Mouse (Mus musculus) granulocyte monocyte progenitor cell, adult 5-6 weeks (primary cell): ENCODE data around the gene Pde7b. TPM values are rescaled to one million over a fixed set of nuclear protein-coding genes. Genes with fewer than 3 reads are reported as not detected.
"Not testable (repeated sequence)": the region's sequence is repeated elsewhere in the genome, so short reads cannot be mapped to it uniquely, and the experiment has no call there.

Experiments
- ATAC-seq: replicated peaks from 2 replicates; pipeline ENCODE4 v1.8.0; 2016; ENCODE audit warnings: mild to moderate bottlenecking, moderate TSS enrichment, inconsistent platforms; ENCODE audit not compliant: poor library complexity, severe bottlenecking
- total RNA-seq, 2 experiments: library from RNA; stranded (forward) in 1 of 2; stranded (reverse) in 1 of 2; fragments of 200-712, 200-1000 nt in 1 of 2; fragments of >200 nt in 1 of 2; fragmentation: Nextera tagmentation in 1 of 2; gene quantifications; 2 replicates each; pipeline ENCODE4 v1.2.3; 2014 to 2017

Gene Pde7b
- total RNA-seq, 2 experiments from 2014 or later = 3.8 to 7.4 TPM

GRCm38 (mm10) chr10:20556477-20556876, 168.4 kb downstream of the Pde7b start:
- no peak for ATAC-seq

- no peak for ATAC-seq
These were observed 173.5 kb downstream of the Pde7b start for GRCm38 (mm10) chr10:20551341-20551740.

GRCm38 (mm10) chr10:20550771-20551170, 174.1 kb downstream of the Pde7b start:
- peak; percentile 30; the same call in 1 of the 2 replicates for ATAC-seq

- ATAC-seq = peak; percentile 36
These were observed 174.7 kb downstream of the Pde7b start for GRCm38 (mm10) chr10:20550161-20550560.

- ATAC-seq = no peak
These were observed 175.8 kb downstream of the Pde7b start for GRCm38 (mm10) chr10:20548833-20549710.

GRCm38 (mm10) chr10:20547951-20548551, 176.8 kb downstream of the Pde7b start:
- ATAC-seq = peak; percentile 65

GRCm38 (mm10) chr10:20543121-20543520, 181.8 kb downstream of the Pde7b start:
- no peak for ATAC-seq

- ATAC-seq = no peak
These were observed 191.1 kb downstream of the Pde7b start for GRCm38 (mm10) chr10:20533811-20534210.

- peak; percentile 65 for ATAC-seq
These were observed 193.0 kb downstream of the Pde7b start for GRCm38 (mm10) chr10:20531921-20532320.

GRCm38 (mm10) chr10:20528544-20529411, 196.1 kb downstream of the Pde7b start:
- no peak for ATAC-seq

GRCm38 (mm10) chr10:20527737-20528136, 197.1 kb downstream of the Pde7b start:
- no peak for ATAC-seq

GRCm38 (mm10) chr10:20518529-20518889, 206.4 kb downstream of the Pde7b start:
- ATAC-seq = no peak

GRCm38 (mm10) chr10:20517756-20518528, 206.9 kb downstream of the Pde7b start:
- ATAC-seq = not testable (repeated sequence)

GRCm38 (mm10) chr10:20513891-20514290, 211.0 kb downstream of the Pde7b start:
- ATAC-seq = no peak

GRCm38 (mm10) chr10:20513461-20513860, 211.4 kb downstream of the Pde7b start:
- no peak for ATAC-seq

GRCm38 (mm10) chr10:20509819-20510218, 215.1 kb downstream of the Pde7b start:
- ATAC-seq = no peak

GRCm38 (mm10) chr10:20508497-20508896, 216.4 kb downstream of the Pde7b start:
- ATAC-seq = no peak

- ATAC-seq = no peak
These were observed 217.0 kb downstream of the Pde7b start for GRCm38 (mm10) chr10:20507732-20508412.

GRCm38 (mm10) chr10:20507069-20507468, 217.8 kb downstream of the Pde7b start:
- peak; percentile 65 for ATAC-seq
